Mouse (Mus musculus) heart, embryonic 13.5 days (tissue): Measurements from ENCODE around the gene Pdzk1. TPM values are rescaled to one million over a fixed set of nuclear protein-coding genes. Genes with fewer than 3 reads are reported as not detected.

Experiments
- ATAC-seq: fragments of 200-750 bp; cut with Nextera tagmentation; 2 replicates; pipeline ENCODE4 v1.8.0; 2017; ENCODE audit warnings: moderate TSS enrichment; ENCODE audit not compliant: insufficient number of reproducible peaks, low FRiP score, low TSS enrichment; ENCODE audit errors: extremely low read depth
- H3K27ac ChIP-seq: fragments of 300-500 bp; sonication (generic); replicated peaks from 2 replicates; pipeline ENCODE4 v1.5.1; 2015; ENCODE audit warnings: moderate library complexity, mild to moderate bottlenecking, inconsistent platforms
- H3K27me3 ChIP-seq: fragments of 300-500 bp; sonication (generic); replicated peaks from 2 replicates; pipeline ENCODE4 v1.6.1; 2015; ENCODE audit warnings: mild to moderate bottlenecking, inconsistent platforms
- H3K36me3 ChIP-seq: fragments of 300-500 bp; sonication (generic); 2 replicates; pipeline ENCODE4 v1.6.1; 2015; ENCODE audit warnings: mild to moderate bottlenecking, inconsistent platforms
- H3K4me1 ChIP-seq: fragments of 300-500 bp; sonication (generic); 2 replicates; pipeline ENCODE4 v1.6.1; 2015; ENCODE audit warnings: inconsistent platforms
- H3K4me2 ChIP-seq: fragments of 300-500 bp; sonication (generic); 2 replicates; pipeline ENCODE4 v1.6.1; 2015; ENCODE audit warnings: inconsistent platforms, mild to moderate bottlenecking, moderate library complexity
- H3K4me3 ChIP-seq: fragments of 300-500 bp; sonication (generic); 2 replicates; pipeline ENCODE4 v1.5.1; 2015; ENCODE audit warnings: moderate library complexity, mild to moderate bottlenecking, inconsistent platforms
- H3K9ac ChIP-seq: fragments of 300-500 bp; sonication (generic); 2 replicates; pipeline ENCODE4 v1.6.1; 2015; ENCODE audit warnings: inconsistent platforms, mild to moderate bottlenecking, moderate library complexity
- H3K9me3 ChIP-seq: fragments of 300-500 bp; sonication (generic); 2 replicates; pipeline ENCODE4 v1.6.1; 2016; ENCODE audit warnings: inconsistent platforms
- WGBS: fragments of 180-500 bp; shearing (Covaris S2); methylation state at CpG from one replicate; pipeline ENCODE4 v1.1.7; 2015; ENCODE audit warnings: mixed read lengths; 5-methylcytosine and 5-hydroxymethylcytosine counted together
- polyA plus RNA-seq: library from polyadenylated mRNA; unstranded; fragments of >200 nt; fragmentation: Nextera tagmentation; extraction: Ambion mirVana; gene quantifications from 2 replicates; pipeline ENCODE4 v1.2.1, GENCODE M21; 2015

The Pdzk1 gene
- polyA plus RNA-seq, 1 experiment from 2014 or later, result 0.08 TPM

DNA sequence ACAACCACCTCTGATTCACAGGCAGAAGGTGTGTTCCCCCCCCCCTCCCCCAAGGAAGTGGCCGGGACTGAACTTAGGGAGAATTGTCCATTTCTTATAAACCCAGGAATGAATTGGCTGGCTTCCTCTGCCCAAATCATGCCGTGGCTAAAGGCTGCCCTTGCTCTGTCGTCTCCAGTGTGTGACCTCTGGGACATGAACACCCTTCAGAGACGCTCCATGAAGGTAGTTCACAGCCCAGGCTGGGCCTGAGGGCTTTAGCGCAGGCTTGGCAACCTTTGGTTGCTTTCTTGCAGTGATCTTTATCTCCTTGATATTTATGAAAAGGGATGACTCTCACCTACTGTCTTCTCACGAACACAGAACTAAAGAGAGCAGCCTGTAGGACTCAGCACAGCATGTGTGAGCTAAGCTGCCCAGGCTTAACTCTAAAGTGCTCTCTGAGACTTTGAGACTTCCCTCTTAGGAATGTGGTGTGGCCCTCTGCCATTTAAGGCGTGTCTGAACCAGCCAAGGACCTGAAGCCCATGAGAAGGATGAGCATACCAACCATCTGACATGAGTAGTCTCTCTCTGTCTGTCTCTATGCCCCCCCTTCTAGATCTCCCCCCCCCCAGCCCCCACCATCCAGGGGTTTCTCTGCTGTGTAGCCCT, 15.4 kb upstream of the Pdzk1 start:
- peak overlapping the region; percentile 13; the same call in 1 of the 2 replicates for H3K4me3 ChIP-seq
- 35% methylated on average over 7 of the region's 7 CpGs for WGBS

DNA sequence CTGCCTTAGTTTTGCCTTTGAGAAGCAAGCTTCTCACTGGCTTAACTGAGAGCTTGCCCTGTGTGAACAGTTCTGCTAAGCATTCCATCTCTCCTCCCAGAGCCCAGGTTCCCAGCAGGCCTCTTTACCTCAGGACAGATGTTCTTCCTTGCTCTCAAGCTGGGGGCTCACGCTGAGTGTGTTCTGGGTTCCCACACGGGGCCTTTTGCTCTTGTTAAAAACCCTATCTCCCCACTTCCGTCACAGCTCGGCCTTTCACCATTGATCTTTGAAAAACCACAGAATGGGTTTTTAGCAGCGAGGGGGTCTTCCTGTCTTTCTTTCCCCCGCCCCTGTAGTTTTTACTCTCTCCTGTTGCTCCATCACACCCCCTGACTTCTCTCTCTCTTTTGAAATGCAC, 14.7 kb upstream of the Pdzk1 start:
- Histone ChIP-seq H3K27me3 (peaks cover 51% of the 10 kb centered on the region), H3K36me3 (no peaks in the 10 kb centered on the region), H3K4me2 (no peak overlapping the region), H3K27ac (no peak overlapping the region), H3K9ac (no peak overlapping the region), H3K9me3 (0 out of 2 replicates have a peak, but pooled peaks cover 2% of the 10 kb centered on the region), H3K4me3 (no peak overlapping the region), H3K4me1 (peaks cover 12% of the 10 kb centered on the region)
- WGBS, result 34% methylated on average over 6 of the region's 6 CpGs
- no peak for ATAC-seq

More for the DNA sequence above, 15.4 kb upstream of the Pdzk1 start:
- Histone ChIP-seq H3K27me3 (peaks cover 51% of the 10 kb centered on the region), H3K9ac (peak overlapping the region; percentile 1; the same call in 1 of the 2 replicates), H3K9me3 (0 out of 2 replicates have a peak, but pooled peaks cover 2% of the 10 kb centered on the region), H3K4me2 (peak overlapping the region; percentile 58), H3K36me3 (no peaks in the 10 kb centered on the region), H3K27ac (no peak overlapping the region), H3K4me1 (peaks cover 14% of the 10 kb centered on the region)
- ATAC-seq, result no peak

DNA sequence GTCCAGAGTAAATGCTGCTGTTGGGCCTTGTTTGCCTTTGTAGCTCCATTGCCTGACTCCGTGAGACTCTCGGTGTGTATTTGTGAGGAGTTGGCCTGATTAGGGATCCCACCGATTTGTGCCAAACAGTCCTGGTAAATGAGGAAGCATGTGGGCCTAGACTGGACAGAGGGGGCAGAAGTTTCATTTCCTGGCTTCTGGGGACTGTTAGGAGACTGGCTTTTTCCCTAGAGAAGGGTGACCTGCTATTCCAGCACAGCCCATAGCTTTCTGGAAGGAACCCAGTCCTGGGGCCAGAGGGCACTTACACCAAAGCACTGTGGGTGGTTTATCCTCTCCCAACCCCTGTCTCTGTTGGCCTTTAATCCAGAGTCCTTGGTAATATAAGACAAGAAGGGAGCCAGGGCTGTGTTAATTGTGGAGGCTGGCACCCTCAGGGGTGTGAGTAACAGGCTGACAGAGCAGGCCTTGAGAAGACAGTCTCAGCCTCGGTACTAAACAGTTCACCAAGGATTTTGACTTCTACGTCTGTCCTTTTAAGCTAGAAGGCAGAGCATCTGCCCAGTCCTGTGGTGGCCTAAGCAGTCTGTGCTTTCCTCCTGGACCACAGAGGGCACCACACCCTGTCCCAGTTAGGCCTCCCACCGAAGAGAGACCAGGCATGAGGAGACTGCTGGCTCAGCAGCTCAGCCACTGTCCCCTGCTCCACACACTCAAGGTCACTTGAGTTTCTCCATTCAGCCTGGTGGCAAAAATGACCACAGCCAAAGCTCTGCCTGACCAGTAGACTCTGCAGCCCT, 8.8 kb upstream of the Pdzk1 start:
- no peak overlapping the region for H3K27ac ChIP-seq
- H3K9me3 ChIP-seq, result 0 out of 2 replicates have a peak, but pooled peaks cover 2% of the 10 kb centered on the region
- peaks cover 14% of the 10 kb centered on the region for H3K27me3 ChIP-seq
- no peak overlapping the region for H3K4me2 ChIP-seq
- H3K4me1 ChIP-seq, result no peaks in the 10 kb centered on the region
- ATAC-seq, result no peak
- H3K9ac ChIP-seq, result no peak overlapping the region
- 70% methylated on average over 6 of the region's 6 CpGs for WGBS
- no peak overlapping the region for H3K4me3 ChIP-seq
- H3K36me3 ChIP-seq, result no peaks in the 10 kb centered on the region

DNA sequence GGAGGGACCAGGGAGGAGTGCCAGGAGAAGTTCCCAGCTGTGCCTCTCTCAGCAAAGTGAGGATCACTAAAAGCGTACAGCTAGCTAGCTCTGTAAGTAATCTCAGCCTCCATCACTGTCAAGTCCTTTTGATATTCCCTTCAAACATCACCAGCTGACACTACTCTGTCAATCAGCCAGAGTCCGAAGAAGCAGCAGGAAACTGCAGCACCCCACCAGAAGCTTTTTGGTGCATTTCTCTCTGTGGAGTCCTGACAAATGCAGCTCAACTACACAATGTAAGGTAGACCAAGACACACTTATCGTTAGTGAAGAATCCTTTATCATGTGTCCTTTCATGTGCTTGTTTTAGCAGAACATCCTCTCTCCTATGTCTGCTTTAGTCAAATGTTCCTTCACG, 7.5 kb upstream of the Pdzk1 start:
- 77% methylated on average over 4 of the region's 4 CpGs for WGBS
- no peak overlapping the region for H3K27ac ChIP-seq
- no peaks in the 10 kb centered on the region for H3K4me1 ChIP-seq
- no peak overlapping the region for H3K9ac ChIP-seq
- H3K4me3 ChIP-seq, result no peak overlapping the region
- 0 out of 2 replicates have a peak, but pooled peaks cover 6% of the 10 kb centered on the region for H3K27me3 ChIP-seq
- no peak for ATAC-seq
- H3K9me3 ChIP-seq, result 0 out of 2 replicates have a peak, but pooled peaks cover 2% of the 10 kb centered on the region
- no peaks in the 10 kb centered on the region for H3K36me3 ChIP-seq
- H3K4me2 ChIP-seq, result no peak overlapping the region

DNA sequence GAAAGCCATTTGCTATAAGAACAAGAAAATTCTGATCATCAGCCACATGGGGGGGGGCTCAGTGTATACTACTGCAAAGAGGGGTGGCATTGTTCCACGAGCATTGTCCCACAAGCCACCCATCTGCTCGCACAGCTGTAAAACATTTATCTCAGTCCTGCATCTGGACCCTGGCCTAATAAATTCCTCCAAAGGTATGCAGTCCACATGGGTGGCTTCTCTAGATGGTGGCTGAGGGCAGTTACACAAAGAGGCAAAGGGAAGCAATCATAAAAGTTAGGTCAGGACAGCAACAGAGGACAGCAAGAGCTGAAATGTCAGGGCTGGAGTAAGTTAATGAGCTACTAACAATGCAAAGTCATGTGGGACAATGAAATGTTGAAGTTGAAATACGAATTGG, 5.4 kb upstream of the Pdzk1 start:
- Histone ChIP-seq H3K4me2 (no peak overlapping the region), H3K4me1 (no peaks in the 10 kb centered on the region), H3K9ac (no peak overlapping the region), H3K27ac (no peak overlapping the region), H3K27me3 (no peaks in the 10 kb centered on the region), H3K36me3 (no peaks in the 10 kb centered on the region), H3K9me3 (no peaks in the 10 kb centered on the region), H3K4me3 (no peak overlapping the region)
- no peak for ATAC-seq
- 69% methylated on average over 3 of the region's 3 CpGs for WGBS

DNA sequence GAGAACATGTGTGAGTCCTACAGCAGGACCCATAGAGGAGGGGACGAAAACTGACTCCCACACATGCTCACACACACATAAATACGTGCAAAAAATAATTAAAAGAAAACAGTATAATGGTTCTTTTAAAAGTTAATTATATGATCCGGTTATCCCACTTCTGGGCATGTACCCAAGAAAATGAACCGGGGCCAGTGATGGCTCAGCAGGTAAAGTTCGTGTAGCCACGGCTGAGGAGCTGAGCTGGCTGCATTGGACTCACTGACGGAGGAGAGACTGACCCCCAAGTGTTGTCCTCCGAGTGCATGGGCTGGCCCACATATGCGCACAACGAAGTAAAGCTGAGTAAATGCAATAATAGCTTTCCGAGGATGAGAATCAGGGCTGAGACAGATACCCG, 4.5 kb upstream of the Pdzk1 start:
- 81% methylated on average over 12 of the region's 12 CpGs for WGBS
- Histone ChIP-seq H3K9ac (no peak overlapping the region), H3K4me3 (no peak overlapping the region), H3K27ac (no peak overlapping the region), H3K27me3 (peaks cover 7% of the 10 kb centered on the region; the same call in 1 of the 2 replicates), H3K4me1 (no peaks in the 10 kb centered on the region), H3K9me3 (no peaks in the 10 kb centered on the region), H3K4me2 (no peak overlapping the region), H3K36me3 (no peaks in the 10 kb centered on the region)
- no peak for ATAC-seq

DNA sequence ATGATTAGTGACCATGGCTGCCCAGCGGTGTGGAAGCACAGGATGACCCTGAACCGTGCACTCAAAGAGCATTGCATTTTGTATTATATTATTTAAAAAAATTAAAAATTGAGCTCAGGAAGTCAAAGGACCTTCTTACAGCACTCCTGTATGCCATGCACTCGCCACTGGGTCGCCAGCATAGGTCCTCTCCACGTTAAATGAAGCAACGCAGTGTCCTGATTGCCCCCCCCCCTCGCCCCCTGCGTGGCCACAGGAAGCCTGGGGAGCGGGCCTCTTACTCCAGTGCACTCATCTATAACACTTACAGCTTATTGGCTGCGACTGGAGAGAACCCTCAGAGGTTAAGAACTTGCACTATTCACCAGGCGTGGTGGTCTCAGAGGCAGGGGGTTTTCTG, 3.8 kb upstream of the Pdzk1 start:
- Histone ChIP-seq H3K4me3 (no peak overlapping the region), H3K4me1 (no peaks in the 10 kb centered on the region), H3K36me3 (no peaks in the 10 kb centered on the region), H3K27me3 (peaks cover 13% of the 10 kb centered on the region; the same call in 1 of the 2 replicates), H3K4me2 (no peak overlapping the region), H3K9ac (no peak overlapping the region), H3K27ac (no peak overlapping the region), H3K9me3 (no peaks in the 10 kb centered on the region)
- WGBS, result 41% methylated on average over 11 of the region's 11 CpGs
- no peak for ATAC-seq

DNA sequence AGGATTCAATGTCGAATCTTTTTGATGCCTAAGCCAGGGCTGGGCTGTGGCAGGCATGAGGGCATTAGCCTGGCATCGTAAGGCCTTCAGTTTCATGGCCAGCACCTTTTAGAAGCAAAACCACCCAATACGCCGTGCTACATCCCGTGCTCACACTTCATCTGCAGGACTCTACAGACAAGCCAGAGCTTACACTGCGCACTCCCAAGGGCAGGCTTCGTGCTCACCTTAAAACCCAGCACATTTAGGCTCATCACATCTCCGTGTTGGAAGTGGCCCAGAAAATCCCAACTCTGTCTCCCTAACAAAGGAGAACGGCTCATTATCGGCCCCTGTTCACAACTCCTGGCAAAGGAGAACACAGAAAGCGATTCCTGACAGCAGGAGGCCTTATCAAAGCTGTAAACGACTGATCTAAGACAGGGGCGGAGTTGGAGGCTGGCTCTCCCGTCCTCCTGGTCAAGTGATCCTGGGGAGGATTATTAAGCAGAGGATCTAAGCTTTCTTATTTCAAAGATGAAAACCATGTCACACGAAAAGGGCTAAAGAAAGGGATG, 698 bp upstream of the Pdzk1 start:
- WGBS, result 32% methylated on average over 15 of the region's 15 CpGs
- peak overlapping the region; percentile 26 for H3K4me2 ChIP-seq
- ATAC-seq, result no peak

DNA sequence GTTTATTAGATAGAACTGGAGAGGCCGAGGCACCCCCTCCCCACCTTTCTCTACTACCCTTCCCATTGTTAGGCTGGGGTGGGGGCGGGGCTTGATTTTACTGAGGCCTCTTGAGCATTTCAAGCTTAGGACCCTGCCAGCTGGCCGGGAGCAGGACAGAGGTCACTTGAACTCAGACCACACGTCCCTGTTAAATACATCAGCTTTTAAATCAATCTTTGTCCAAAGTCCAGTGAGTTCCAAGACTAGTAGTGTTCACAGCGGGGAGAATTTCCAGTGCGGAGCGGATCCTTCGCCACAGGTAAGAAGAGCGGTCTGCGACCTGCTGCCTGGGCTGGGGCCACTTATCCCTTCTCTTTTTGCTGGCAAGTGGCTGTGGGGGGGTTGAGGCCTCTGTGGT, 772 bp downstream of the Pdzk1 start:
- H3K27me3 ChIP-seq, result peaks cover 18% of the 10 kb centered on the region; the same call in 1 of the 2 replicates
- ATAC-seq, result no peak
- no peak overlapping the region for H3K4me3 ChIP-seq
- no peak overlapping the region for H3K9ac ChIP-seq
- no peaks in the 10 kb centered on the region for H3K9me3 ChIP-seq
- H3K4me2 ChIP-seq, result no peak overlapping the region
- WGBS, result 74% methylated on average over 10 of the region's 10 CpGs
- H3K4me1 ChIP-seq, result no peaks in the 10 kb centered on the region
- no peak overlapping the region for H3K27ac ChIP-seq
- H3K36me3 ChIP-seq, result no peaks in the 10 kb centered on the region

More for the DNA sequence above, 698 bp upstream of the Pdzk1 start:
- Histone ChIP-seq H3K4me3 (no peak overlapping the region), H3K27me3 (peaks cover 18% of the 10 kb centered on the region; the same call in 1 of the 2 replicates), H3K4me1 (no peaks in the 10 kb centered on the region), H3K9ac (no peak overlapping the region; the same call in 1 of the 2 replicates), H3K27ac (no peak overlapping the region), H3K36me3 (no peaks in the 10 kb centered on the region), H3K9me3 (no peaks in the 10 kb centered on the region)

DNA sequence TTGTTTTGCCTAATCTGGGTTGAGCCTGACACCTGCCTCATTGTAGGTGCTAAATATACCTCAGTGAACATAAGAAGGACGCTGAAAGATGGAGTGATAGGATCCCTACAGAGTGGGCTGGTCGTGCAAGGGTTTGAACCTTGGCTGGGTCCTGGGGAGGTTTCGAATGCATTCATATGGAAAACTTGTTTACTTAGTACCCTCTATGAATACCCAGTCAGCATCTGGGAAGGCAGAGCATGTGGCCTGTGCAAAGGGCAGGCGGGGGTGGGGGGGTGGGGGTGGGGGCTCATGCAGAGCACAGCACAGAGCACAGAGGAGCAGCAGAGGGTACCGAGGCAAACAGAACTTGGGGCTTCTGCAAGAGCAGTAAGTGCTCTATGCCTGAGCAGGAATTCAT, 3.8 kb downstream of the Pdzk1 start:
- no peak overlapping the region for H3K27ac ChIP-seq

DNA sequence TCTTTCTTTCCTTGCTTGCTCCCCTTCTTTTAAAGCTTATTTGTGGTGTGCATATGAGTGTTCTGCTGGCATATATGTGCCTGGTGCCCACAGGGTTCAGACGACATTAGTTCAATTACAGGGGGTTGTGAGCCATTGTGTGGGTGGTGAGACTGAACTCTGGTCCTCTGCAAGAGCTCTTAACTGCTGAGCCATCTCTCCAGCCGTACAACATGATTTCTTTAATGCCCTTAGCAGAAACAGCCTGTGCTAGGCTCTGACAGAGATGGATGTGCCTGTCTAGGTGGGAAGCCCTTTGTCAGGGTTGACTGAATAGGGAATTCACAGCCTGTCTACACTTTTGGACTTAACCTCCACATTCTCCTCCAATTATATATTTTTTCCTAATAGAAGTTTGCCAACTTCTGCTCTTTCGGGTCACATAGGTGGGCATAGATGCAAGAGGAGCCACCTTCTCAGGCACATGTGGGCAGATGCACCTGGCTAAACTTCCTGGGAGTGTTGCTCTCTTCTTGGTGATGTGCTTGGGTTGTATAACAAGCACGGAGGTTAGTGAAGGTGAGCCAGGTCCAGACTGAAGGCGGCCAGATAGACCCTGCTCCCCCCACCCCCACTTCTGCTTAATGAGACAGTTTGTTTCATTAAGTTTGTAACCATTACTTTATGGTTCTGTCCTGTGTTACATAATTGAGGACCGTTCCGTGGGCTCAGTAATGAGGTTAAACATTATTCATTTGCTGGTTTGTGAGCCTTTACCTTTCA, 5.7 kb downstream of the Pdzk1 start:
- no peak overlapping the region for H3K27ac ChIP-seq
- no peaks in the 10 kb centered on the region for H3K36me3 ChIP-seq
- no peak overlapping the region for H3K4me3 ChIP-seq
- WGBS, result 68% methylated on average over 7 of the region's 7 CpGs
- H3K4me1 ChIP-seq, result no peaks in the 10 kb centered on the region
- ATAC-seq, result no peak
- H3K4me2 ChIP-seq, result no peak overlapping the region
- H3K9me3 ChIP-seq, result no peaks in the 10 kb centered on the region
- no peak overlapping the region for H3K9ac ChIP-seq
- peaks cover 9% of the 10 kb centered on the region; the same call in 1 of the 2 replicates for H3K27me3 ChIP-seq

More for the DNA sequence above, 3.8 kb downstream of the Pdzk1 start:
- no peaks in the 10 kb centered on the region for H3K4me1 ChIP-seq
- H3K27me3 ChIP-seq, result peaks cover 18% of the 10 kb centered on the region; the same call in 1 of the 2 replicates
- H3K4me2 ChIP-seq, result no peak overlapping the region
- H3K36me3 ChIP-seq, result no peaks in the 10 kb centered on the region
- no peaks in the 10 kb centered on the region for H3K9me3 ChIP-seq
- ATAC-seq, result no peak
- no peak overlapping the region for H3K9ac ChIP-seq
- no peak overlapping the region for H3K4me3 ChIP-seq
- 35% methylated on average over 5 of the region's 5 CpGs for WGBS
